Mouse (Mus musculus) G1E (cell line): ENCODE results near the gene Tnfsf12.

ENCODE experiments used
- CTCF ChIP-seq: IDR thresholded peaks from 2 replicates; pipeline ENCODE4 v1.5.1; 2012; ENCODE audit warnings: low read depth, low read length, inconsistent platforms, mixed read lengths
- GATA1 ChIP-seq: IDR thresholded peaks from 2 replicates; pipeline ENCODE4 v1.6.1; 2012; ENCODE audit warnings: borderline replicate concordance, low read length, inconsistent platforms, mixed read lengths

- no peak for TF ChIP-seq CTCF
- TF ChIP-seq GATA1, result no peak
These were observed at the start of gene Tnfsf12, which contains the start of gene Tnfsfm13 for GRCm38 (mm10) chr11:69695361-69696181.
